Mouse (Mus musculus): ENCODE measurements around the gene Prss56. TPM values are rescaled to one million over a fixed set of nuclear protein-coding genes. Genes with fewer than 3 reads are reported as not detected.
A peak's percentile ranks its signal among the peaks of the same experiment; 100 is the strongest.

The Prss56 gene
- polyA plus RNA-seq, 1 experiment, result not detected

DNA sequence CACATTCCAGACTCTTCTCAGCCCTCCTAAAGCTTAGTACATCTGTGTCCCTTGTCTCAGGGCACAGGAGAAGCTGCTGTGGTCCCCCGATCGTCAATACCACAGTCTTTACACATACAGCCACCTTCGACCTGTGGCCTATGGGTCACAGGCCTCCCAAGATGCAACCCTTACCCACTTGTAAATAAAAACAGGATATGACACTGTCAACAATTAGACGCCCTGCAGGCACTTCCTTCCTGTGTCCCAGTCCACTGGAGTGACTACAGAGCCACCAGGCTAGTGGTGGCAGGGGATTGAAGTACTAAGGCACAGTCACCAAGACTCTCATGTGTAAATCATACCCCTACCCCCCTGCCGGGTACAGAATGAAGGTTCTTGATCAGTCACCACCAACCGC lies 21.9 kb downstream of the Prss56 start:
- Histone ChIP-seq H3K4me3 (replicated peaks; ENCODE audit: control insufficient read depth, low read depth, low read length) (no peak overlapping the region), H3K27ac (ENCODE audit: control insufficient read depth, insufficient read depth, low read depth, low read length, poor library complexity) (no peak overlapping the region), H3K4me1 (ENCODE audit: control insufficient read depth, insufficient read depth, low read length) (no peaks in the 10 kb centered on the region)
- TF ChIP-seq POLR2A (IDR thresholded peaks at IDR 0.05; ENCODE audit: borderline replicate concordance, control insufficient read depth, low read depth, low read length) (no peak), CTCF (IDR thresholded peaks at IDR 0.05; ENCODE audit: control insufficient read depth, insufficient read depth, low read length) (no peak)
- WGBS, result 54% methylated on average over 6 of the region's 6 CpGs

DNA sequence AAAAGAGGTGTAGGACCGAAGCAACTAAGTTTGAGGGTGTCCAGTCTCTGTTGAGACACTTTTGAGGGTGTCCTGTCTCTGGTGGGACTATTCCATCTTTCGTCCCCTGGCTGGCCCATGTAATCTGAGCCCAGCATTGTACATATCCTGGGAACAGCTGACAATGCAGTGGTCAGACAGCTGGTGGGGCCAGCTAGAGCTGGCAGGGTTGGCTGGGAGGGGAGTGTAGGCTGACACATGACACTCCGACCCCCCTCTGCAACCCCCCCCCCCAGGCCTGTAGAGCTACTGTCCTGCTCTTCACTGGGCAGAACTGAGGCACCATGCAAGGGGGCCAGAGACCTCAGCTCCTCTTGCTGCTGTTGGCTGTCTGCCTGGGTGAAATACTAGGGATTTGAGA lies 22.4 kb downstream of the Prss56 start:
- WGBS, result 58% methylated on average over 3 of the region's 3 CpGs
- H3K4me3 ChIP-seq (replicated peaks; ENCODE audit: control insufficient read depth, low read depth, low read length), result no peak overlapping the region
- TF ChIP-seq CTCF (IDR thresholded peaks at IDR 0.05; ENCODE audit: control insufficient read depth, insufficient read depth, low read length), result no peak
- no peak for TF ChIP-seq POLR2A (IDR thresholded peaks at IDR 0.05; ENCODE audit: borderline replicate concordance, control insufficient read depth, low read depth, low read length)
- no peaks in the 10 kb centered on the region for H3K4me1 ChIP-seq (ENCODE audit: control insufficient read depth, insufficient read depth, low read length)
- no peak overlapping the region for H3K27ac ChIP-seq (ENCODE audit: control insufficient read depth, insufficient read depth, low read depth, low read length, poor library complexity)

DNA sequence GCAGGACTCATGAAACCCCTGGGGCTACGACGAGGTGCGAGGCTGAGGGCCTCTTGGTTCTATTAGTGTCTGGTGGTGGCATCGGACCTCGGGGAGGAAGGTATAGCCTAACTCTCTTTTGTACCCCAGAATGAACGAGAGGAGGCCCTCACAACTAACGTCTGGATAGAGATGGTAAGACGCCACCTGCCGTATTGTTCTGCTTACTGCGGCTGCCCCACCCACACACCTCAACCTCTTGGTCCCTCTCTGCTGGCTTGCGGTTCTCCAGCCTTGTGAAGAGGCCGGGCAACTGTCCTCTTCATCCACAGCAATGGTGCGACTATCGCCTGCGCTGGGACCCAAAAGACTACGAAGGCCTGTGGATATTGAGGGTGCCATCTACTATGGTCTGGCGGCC lies 23.2 kb downstream of the Prss56 start:
- TF ChIP-seq POLR2A (IDR thresholded peaks at IDR 0.05; ENCODE audit: borderline replicate concordance, control insufficient read depth, low read depth, low read length) (no peak), CTCF (IDR thresholded peaks at IDR 0.05; ENCODE audit: control insufficient read depth, insufficient read depth, low read length) (no peak; the same call in 1 of the 2 replicates)
- Histone ChIP-seq H3K4me3 (replicated peaks; ENCODE audit: control insufficient read depth, low read depth, low read length) (no peak overlapping the region), H3K27ac (ENCODE audit: control insufficient read depth, insufficient read depth, low read depth, low read length, poor library complexity) (no peak overlapping the region), H3K4me1 (ENCODE audit: control insufficient read depth, insufficient read depth, low read length) (no peaks in the 10 kb centered on the region)
- WGBS, result 22% methylated on average over 17 of the region's 17 CpGs

DNA sequence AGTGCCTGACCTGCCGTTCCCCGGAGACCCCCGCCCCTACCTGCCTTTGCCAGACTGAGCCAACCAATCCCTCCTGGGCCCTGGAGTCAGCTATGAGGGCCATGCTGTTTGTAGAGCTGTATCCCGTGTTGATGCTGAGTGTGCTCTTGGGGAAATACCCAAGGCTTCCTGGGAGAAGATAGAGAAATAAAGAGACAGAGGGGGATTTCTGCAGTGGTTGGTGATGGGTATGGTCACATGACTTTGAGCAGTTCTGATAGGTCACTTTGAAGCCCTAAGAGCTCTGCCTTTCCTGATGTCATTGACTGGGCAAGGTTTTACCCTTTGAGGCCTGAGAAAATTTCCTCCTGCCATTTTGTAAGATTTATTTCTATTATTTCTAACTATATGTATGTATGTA lies 28.3 kb downstream of the Prss56 start:
- 80% methylated on average over 4 of the region's 4 CpGs for WGBS
- Histone ChIP-seq H3K27ac (ENCODE audit: control insufficient read depth, insufficient read depth, low read depth, low read length, poor library complexity) (no peak overlapping the region), H3K4me1 (ENCODE audit: control insufficient read depth, insufficient read depth, low read length) (peaks cover 1% of the 10 kb centered on the region; the same call in 1 of the 2 replicates), H3K4me3 (replicated peaks; ENCODE audit: control insufficient read depth, low read depth, low read length) (no peak overlapping the region)
- TF ChIP-seq POLR2A (IDR thresholded peaks at IDR 0.05; ENCODE audit: borderline replicate concordance, control insufficient read depth, low read depth, low read length), result no peak
- no peak for TF ChIP-seq CTCF (IDR thresholded peaks at IDR 0.05; ENCODE audit: control insufficient read depth, insufficient read depth, low read length)

DNA sequence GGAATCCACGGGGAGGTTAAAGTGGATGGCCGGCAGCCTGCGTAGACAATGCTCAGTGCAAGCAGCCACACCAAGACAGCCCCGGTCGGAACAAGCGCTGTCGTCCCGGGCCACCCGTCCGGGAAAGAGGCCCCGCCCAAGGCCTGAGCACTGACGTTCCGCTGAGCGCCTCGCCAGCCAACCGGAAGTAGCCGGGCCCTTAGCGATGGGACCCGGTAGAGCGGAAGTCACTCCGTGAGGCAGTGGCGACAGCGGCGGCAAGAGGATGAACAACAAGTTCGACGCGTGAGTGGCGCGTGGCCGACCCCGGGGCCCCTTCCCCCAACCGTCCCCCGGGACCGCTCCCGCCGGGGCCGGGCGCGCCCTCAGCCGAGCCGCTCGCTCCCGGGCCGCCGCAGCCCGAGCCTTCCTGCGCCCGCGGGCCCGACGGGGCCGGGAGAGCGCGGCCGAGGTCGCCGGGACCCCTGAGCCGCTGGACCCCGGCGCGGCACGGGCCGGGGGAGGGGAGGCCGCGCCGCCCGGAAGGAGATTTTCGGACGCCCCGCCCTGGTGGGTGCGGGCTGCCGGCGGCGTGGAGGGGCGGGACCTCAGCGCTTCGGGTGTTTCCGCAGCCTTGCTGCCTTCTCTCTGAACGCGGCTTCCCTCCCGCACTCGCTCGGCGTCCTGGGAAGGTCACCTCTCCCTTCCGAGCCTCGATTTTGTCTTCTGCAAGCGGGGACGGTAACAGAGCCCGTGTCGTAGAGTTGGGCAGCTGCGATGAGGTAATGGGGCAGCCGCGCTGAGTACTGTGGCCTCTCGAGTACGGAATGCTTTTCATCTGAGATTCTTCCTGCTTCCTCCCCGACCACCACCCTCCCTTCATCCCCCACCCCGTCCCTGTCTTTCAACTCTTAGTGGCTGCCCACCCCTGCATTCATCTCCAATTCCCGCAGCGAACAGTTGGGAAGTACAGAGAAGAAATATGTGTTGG lies 30.9 kb downstream of the Prss56 start, which contains the start of gene Eif4e2:
Gene Eif4e2 (plus strand): TSS at position 180 of the 970 bp plus-strand sequence.
- Histone ChIP-seq H3K27ac (ENCODE audit: control insufficient read depth, insufficient read depth, low read depth, low read length, poor library complexity) (peak within 1 kb of the TSS; percentile 96), H3K4me3 (replicated peaks; ENCODE audit: control insufficient read depth, low read depth, low read length) (peak within 1 kb of the TSS; percentile 93), H3K4me1 (ENCODE audit: control insufficient read depth, insufficient read depth, low read length) (peaks cover 1% of the 10 kb centered on the region; the same call in 1 of the 2 replicates)
- under 1% methylated on average over 99 of the region's 99 CpGs for WGBS
- peak; percentile 91; the same call in 1 of the 2 replicates for TF ChIP-seq POLR2A (IDR thresholded peaks at IDR 0.05; ENCODE audit: borderline replicate concordance, control insufficient read depth, low read depth, low read length)
- no peak for TF ChIP-seq CTCF (IDR thresholded peaks at IDR 0.05; ENCODE audit: control insufficient read depth, insufficient read depth, low read length)

DNA sequence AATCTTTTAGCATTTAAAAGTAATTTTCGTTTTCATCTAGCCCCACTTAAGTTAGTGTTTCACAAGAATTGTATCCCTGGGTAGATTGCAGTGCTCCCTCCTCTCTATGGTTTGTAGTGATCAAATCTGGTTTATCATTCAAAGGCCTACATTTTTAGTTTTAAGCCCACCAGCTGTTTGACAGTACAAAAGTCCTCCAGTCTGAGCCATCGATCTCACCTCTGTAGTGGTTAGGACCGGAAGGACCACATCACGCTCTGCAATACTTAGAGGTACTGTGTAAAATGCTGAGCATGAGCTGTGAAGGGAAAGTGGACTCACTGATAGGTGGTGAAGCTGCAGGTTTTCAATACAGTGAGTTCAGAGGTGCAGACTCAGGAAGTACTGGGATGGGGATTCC lies 31.6 kb downstream of the Prss56 start:
- TF ChIP-seq POLR2A (IDR thresholded peaks at IDR 0.05; ENCODE audit: borderline replicate concordance, control insufficient read depth, low read depth, low read length) (no peak), CTCF (IDR thresholded peaks at IDR 0.05; ENCODE audit: control insufficient read depth, insufficient read depth, low read length) (no peak)
- H3K4me3 ChIP-seq (replicated peaks; ENCODE audit: control insufficient read depth, low read depth, low read length), result peak overlapping the region; percentile 93
- no peak overlapping the region; the same call in 1 of the 2 replicates for H3K27ac ChIP-seq (ENCODE audit: control insufficient read depth, insufficient read depth, low read depth, low read length, poor library complexity)
- WGBS, result 3% methylated on average over 4 of the region's 4 CpGs
- peaks cover 1% of the 10 kb centered on the region; the same call in 1 of the 2 replicates for H3K4me1 ChIP-seq (ENCODE audit: control insufficient read depth, insufficient read depth, low read length)

DNA sequence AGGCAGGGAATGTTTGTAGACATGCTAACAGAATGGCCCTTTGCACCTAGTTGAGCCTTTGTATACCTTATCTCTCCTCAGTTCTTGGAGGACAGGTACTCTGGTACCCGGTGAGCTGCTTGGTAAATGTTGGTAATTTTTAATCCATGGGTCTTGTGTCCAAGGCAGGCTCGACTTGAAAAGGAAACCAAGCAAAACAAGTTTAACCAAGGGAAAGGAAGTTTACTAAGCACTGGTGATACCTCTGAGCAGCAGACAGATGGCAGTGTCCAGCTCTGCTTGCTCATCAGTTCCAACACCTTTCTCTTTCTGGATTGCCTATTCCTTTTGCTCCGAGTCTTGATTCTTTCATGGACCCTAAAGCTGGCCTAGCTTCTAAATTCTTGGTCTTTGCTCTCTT lies 34.8 kb downstream of the Prss56 start:
- no peak for TF ChIP-seq POLR2A (IDR thresholded peaks at IDR 0.05; ENCODE audit: borderline replicate concordance, control insufficient read depth, low read depth, low read length)
- peak; percentile 30; the same call in 1 of the 2 replicates for TF ChIP-seq CTCF (IDR thresholded peaks at IDR 0.05; ENCODE audit: control insufficient read depth, insufficient read depth, low read length)
- WGBS, result 41% methylated on average over 3 of the region's 3 CpGs
- H3K4me1 ChIP-seq (ENCODE audit: control insufficient read depth, insufficient read depth, low read length), result peaks cover 1% of the 10 kb centered on the region; the same call in 1 of the 2 replicates
- H3K4me3 ChIP-seq (replicated peaks; ENCODE audit: control insufficient read depth, low read depth, low read length), result no peak overlapping the region
- no peak overlapping the region for H3K27ac ChIP-seq (ENCODE audit: control insufficient read depth, insufficient read depth, low read depth, low read length, poor library complexity)

DNA sequence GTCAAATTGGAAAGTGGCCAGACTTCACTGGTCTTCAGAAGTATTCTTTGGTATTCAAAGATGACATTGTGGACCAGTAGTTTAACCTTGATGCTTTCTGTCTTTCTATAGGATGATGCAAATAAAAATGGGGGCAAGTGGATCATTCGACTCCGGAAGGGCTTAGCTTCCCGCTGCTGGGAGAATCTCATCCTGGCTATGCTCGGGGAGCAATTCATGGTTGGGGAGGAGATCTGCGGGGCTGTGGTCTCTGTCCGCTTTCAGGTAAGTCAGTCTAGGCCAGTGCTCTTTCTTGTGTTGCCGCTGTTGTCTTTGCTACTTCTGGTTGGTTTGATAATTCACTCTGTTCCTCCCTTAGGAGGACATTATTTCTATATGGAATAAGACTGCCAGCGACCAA lies 42.6 kb downstream of the Prss56 start:
- TF ChIP-seq CTCF (IDR thresholded peaks at IDR 0.05; ENCODE audit: control insufficient read depth, insufficient read depth, low read length), result no peak
- TF ChIP-seq POLR2A (IDR thresholded peaks at IDR 0.05; ENCODE audit: borderline replicate concordance, control insufficient read depth, low read depth, low read length), result no peak
- Histone ChIP-seq H3K27ac (ENCODE audit: control insufficient read depth, insufficient read depth, low read depth, low read length, poor library complexity) (no peak overlapping the region), H3K4me1 (ENCODE audit: control insufficient read depth, insufficient read depth, low read length) (no peaks in the 10 kb centered on the region), H3K4me3 (replicated peaks; ENCODE audit: control insufficient read depth, low read depth, low read length) (no peak overlapping the region)
- 91% methylated on average over 8 of the region's 8 CpGs for WGBS

Measured in bone marrow, adult 2 months (tissue).